Mouse (Mus musculus): ENCODE results near the gene Wdr75.

- TF ChIP-seq POLR2A (IDR thresholded peaks at IDR 0.05; ENCODE audit: insufficient read length, low read depth) (no peak), USF1 (IDR thresholded peaks at IDR 0.05; ENCODE audit: low read depth) (no peak), E2F4 (IDR thresholded peaks at IDR 0.05; ENCODE audit: insufficient read depth) (no peak), CEBPB (IDR thresholded peaks at IDR 0.05; ENCODE audit: insufficient read depth, poor library complexity, severe bottlenecking) (no peak), MYOD1 (IDR thresholded peaks at IDR 0.05; ENCODE audit: control insufficient read depth in 1 of 3, insufficient read length in 2 of 3, low read depth in 2 of 3) (no peak), MAX (IDR thresholded peaks at IDR 0.05; ENCODE audit: low read depth) (no peak), POLR2AphosphoS2 (IDR thresholded peaks at IDR 0.05; ENCODE audit: insufficient read length, low read depth) (no peak), REST (IDR thresholded peaks at IDR 0.05; ENCODE audit: insufficient read depth, insufficient read length) (no peak), TCF12 (IDR thresholded peaks at IDR 0.05; ENCODE audit: insufficient read depth, poor library complexity, severe bottlenecking) (no peak), MYOG (IDR thresholded peaks at IDR 0.05; ENCODE audit: control insufficient read depth in 1 of 3, insufficient read depth in 1 of 3, insufficient read length in 2 of 3, low read depth in 2 of 3) (no peak), TCF3 (IDR thresholded peaks at IDR 0.05; ENCODE audit: insufficient read length, low read depth) (no peak), SRF (IDR thresholded peaks at IDR 0.05; ENCODE audit: control insufficient read depth, insufficient read length, low read depth) (no peak)
Measured at GRCm38 (mm10) chr1:45830453-45831206, 35.7 kb downstream of the Wdr75 start.
